ENCODE assay signal across 8 mouse cellular contexts in genomic region chr13:74390371-74390990, GRCm38 (mm10). TPM values are rescaled to one million over a fixed set of nuclear protein-coding genes. Genes with fewer than 3 reads are reported as not detected.
DNase-seq lines count a peak whose midpoint lies in the region; ATAC-seq and TF ChIP-seq lines count a peak whose summit lies in the region.

Zfp72 (minus strand) TSS chr13:74390836.

- H3K4me2 ChIP-seq in forebrain, embryonic 15.5 days (replicated peaks): peak within 1 kb of the TSS; percentile 55
- peak within 1 kb of the TSS; percentile 42 for H3K4me2 ChIP-seq in neural tube, embryonic 14.5 days (ENCODE audit: low read depth, low read length)

- DNase-seq in c-Kit-positive CD71-positive TER-119-positive erythroid progenitor cells, embryonic 14.5 days (ENCODE audit: low spot score): peak; percentile 35
- peak; percentile 73 to 77 for DNase-seq in heart, postnatal 36 days
- peak; percentile 70 to 90 for DNase-seq in layer of hippocampus, adult 18-20 months (ENCODE audit: low spot score in 2 of 2)
- DNase-seq in lung, adult 18-20 months: peak; percentile 79 to 84
- DNase-seq in testis, postnatal 14 days (ENCODE audit: low spot score): peak; percentile 50

- H3K9me3 ChIP-seq in ES-Bruce4 (replicated peaks; ENCODE audit: control insufficient read depth, insufficient read depth, low read length, poor library complexity, severe bottlenecking): no peaks in the 10 kb centered on the region
- H3K9me3 ChIP-seq in forebrain, embryonic 15.5 days: no peaks in the 10 kb centered on the region
- no peaks in the 10 kb centered on the region for H3K9me3 ChIP-seq in neural tube, embryonic 14.5 days (ENCODE audit: control insufficient read depth, low read length)

- ATAC-seq in forebrain, embryonic 15.5 days (replicated peaks): peak; percentile 96
- ATAC-seq in neural tube, embryonic 14.5 days (ENCODE audit: low read depth): peak; percentile 94

- WGBS in forebrain, embryonic 15.5 days: 2% methylated on average over 14 of the region's 14 CpGs
- 3% methylated on average over 14 of the region's 14 CpGs for WGBS in neural tube, embryonic 14.5 days

- no peaks in the 10 kb centered on the region for H3K4me1 ChIP-seq in ES-Bruce4 (ENCODE audit: control insufficient read depth, insufficient read depth, low read length)
- peaks cover 8% of the 10 kb centered on the region for H3K4me1 ChIP-seq in forebrain, embryonic 15.5 days
- no peaks in the 10 kb centered on the region; the same call in 1 of the 2 replicates for H3K4me1 ChIP-seq in neural tube, embryonic 14.5 days (ENCODE audit: control insufficient read depth, insufficient read depth, low read length)

- intact Hi-C loops in heart, postnatal 36 days (cut with DNase I): loop anchor here (5.0 kb wide), 1 partner anchor 43 kb away; no protein-coding TSS in a partner anchor

- no peaks in the 10 kb centered on the region; the same call in 1 of the 2 replicates for H3K27me3 ChIP-seq in ES-Bruce4 (ENCODE audit: control insufficient read depth, insufficient read depth, low read length, poor library complexity, severe bottlenecking)
- no peaks in the 10 kb centered on the region for H3K27me3 ChIP-seq in forebrain, embryonic 15.5 days
- no peaks in the 10 kb centered on the region for H3K27me3 ChIP-seq in neural tube, embryonic 14.5 days (ENCODE audit: control insufficient read depth, insufficient read depth, low read length)

- TF ChIP-seq EP300 in ES-Bruce4 (IDR thresholded peaks at IDR 0.05; ENCODE audit: insufficient read depth, low read depth, low read length): no peak

- H3K36me3 ChIP-seq in ES-Bruce4 (ENCODE audit: control insufficient read depth, insufficient read depth, low read length, poor library complexity, severe bottlenecking): no peaks in the 10 kb centered on the region
- H3K36me3 ChIP-seq in forebrain, embryonic 15.5 days: no peaks in the 10 kb centered on the region
- H3K36me3 ChIP-seq in neural tube, embryonic 14.5 days (ENCODE audit: control insufficient read depth, insufficient read depth, low read length): no peaks in the 10 kb centered on the region

- TF ChIP-seq CTCF in ES-Bruce4 (IDR thresholded peaks at IDR 0.05; ENCODE audit: low read depth, low read length): no peak

- H3K27ac ChIP-seq in ES-Bruce4 (ENCODE audit: insufficient read depth, low read length): peak within 1 kb of the TSS; percentile 48
- H3K27ac ChIP-seq in forebrain, embryonic 15.5 days (replicated peaks): no peak within 1 kb of the TSS
- H3K27ac ChIP-seq in neural tube, embryonic 14.5 days (ENCODE audit: low read depth, low read length): no peak within 1 kb of the TSS

- H3K4me3 ChIP-seq in ES-Bruce4 (ENCODE audit: low read depth, low read length): peak within 1 kb of the TSS; percentile 100
- H3K4me3 ChIP-seq in forebrain, embryonic 15.5 days: peak within 1 kb of the TSS; percentile 54
- peak within 1 kb of the TSS; percentile 57 for H3K4me3 ChIP-seq in neural tube, embryonic 14.5 days (ENCODE audit: low read depth, low read length)

- peak; percentile 54 for TF ChIP-seq POLR2A in ES-Bruce4 (IDR thresholded peaks at IDR 0.05; ENCODE audit: insufficient read depth, low read length)

- H3K9ac ChIP-seq in ES-Bruce4 (ENCODE audit: low read depth, poor library complexity, severe bottlenecking): peak within 1 kb of the TSS; percentile 77
- peak within 1 kb of the TSS; percentile 56 for H3K9ac ChIP-seq in forebrain, embryonic 15.5 days (replicated peaks)
- H3K9ac ChIP-seq in neural tube, embryonic 14.5 days (replicated peaks; ENCODE audit: low read depth, low read length): peak within 1 kb of the TSS; percentile 63

RNA-seq across cellular contexts. Expression of gene Zfp72, which starts in this region (rescaled TPM):
- 4.9 and 5.9 TPM in 2 replicates for polyA plus RNA-seq in ES-Bruce4 (2011; ENCODE audit: insufficient read depth, insufficient read length, low read depth, missing spikeins)
- 6.3 and 7.0 TPM in 2 replicates for polyA plus RNA-seq in forebrain, embryonic 15.5 days (2015; fragmentation: Nextera tagmentation; extraction: Ambion mirVana)
- total RNA-seq in heart, postnatal 36 days (2021): 1 to 10 TPM; 2.6 to 3.6 TPM
- total RNA-seq in layer of hippocampus, adult 18-20 months (2021): 1 to 10 TPM; 5.0 to 5.1 TPM
- polyA plus RNA-seq in neural tube, embryonic 14.5 days (2014; fragmentation: Nextera tagmentation; extraction: Ambion mirVana): 7.0 and 9.4 TPM in 2 replicates
